Mouse (Mus musculus): ENCODE data around the gene Gm10644.

- TF ChIP-seq POLR2A (IDR thresholded peaks at IDR 0.05; ENCODE audit: borderline replicate concordance, insufficient read depth, low read length) (no peak), CTCF (IDR thresholded peaks at IDR 0.05; ENCODE audit: borderline replicate concordance, insufficient read depth, low read depth, low read length) (no peak)
Measured at GRCm38 (mm10) chr8:83917566-83917965, 37.4 kb downstream of the Gm10644 start.
